Mouse (Mus musculus): ENCODE measurements at regions not wholly inside any gene's neighbourhood (a gene's known extent, or its start where the extent isn't known, plus 50 kb on each side); places are given as distances from the start of the nearest gene placed in this dataset.

DNA sequence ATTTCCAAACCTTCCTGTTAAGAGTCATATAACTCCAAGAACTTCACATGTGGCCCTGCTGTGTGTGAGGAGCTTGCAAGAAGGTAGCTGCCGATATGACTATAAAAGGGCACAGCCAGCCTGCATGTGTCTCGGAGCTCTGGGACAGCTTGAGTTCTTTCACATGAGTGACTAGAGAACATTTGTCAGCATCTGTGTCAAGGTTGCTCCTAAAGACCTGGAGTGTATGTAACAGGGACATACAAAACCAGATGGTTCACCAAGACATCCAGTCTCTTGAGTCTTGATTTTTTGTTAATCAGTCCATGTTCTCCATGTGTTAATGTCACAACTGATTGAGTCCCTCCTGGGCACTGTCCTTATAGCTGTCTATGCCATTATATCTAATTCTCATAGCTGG, 126.2 kb upstream of the Pcsk2 start:
- peak in 1 of 2 experiments; percentile 3 for DNase-seq (ENCODE audit: low spot score in 2 of 2)

DNA sequence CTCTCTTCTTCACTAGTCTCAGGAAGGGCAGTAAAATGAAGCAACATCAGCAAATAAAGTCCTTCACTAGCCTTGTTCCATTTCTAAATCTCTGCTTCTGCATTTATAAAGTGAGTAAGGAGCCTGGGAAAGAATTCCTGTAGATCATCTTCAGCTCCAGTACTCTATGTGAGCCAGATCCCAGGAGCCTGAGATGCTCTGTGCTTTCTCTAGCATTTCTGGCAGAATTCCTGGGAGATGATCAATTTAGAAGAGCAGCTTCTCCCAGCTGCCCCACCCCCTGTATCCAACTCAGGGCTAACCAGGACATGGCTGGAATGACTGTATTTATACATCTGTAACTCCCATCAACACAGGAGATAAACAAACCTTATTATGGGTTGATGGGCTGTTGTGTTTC, 95.3 kb upstream of the Pcsk2 start:
- DNase-seq (ENCODE audit: low spot score in 2 of 2) = no peak

DNA sequence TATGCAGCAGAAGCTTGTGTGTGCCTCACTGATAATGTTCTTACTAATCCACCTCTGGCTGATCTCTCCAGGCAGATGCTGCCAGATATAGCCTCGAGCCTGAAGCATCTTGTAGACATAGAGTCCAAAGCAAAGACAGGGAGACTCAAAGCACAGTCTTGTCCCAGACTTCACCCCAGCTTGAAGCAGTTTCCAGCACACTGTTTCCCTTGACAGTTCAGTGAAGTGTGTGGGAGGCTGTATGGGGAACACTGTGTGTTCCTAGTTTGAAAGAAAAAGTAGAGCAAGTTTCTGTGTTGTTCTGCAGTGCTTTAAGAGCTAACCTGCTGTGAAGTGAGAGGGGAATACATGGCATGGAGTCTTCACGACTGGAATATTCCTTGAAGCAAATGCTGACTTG, 94.7 kb upstream of the Pcsk2 start:
- no peak for DNase-seq (ENCODE audit: low spot score in 2 of 2)

DNA sequence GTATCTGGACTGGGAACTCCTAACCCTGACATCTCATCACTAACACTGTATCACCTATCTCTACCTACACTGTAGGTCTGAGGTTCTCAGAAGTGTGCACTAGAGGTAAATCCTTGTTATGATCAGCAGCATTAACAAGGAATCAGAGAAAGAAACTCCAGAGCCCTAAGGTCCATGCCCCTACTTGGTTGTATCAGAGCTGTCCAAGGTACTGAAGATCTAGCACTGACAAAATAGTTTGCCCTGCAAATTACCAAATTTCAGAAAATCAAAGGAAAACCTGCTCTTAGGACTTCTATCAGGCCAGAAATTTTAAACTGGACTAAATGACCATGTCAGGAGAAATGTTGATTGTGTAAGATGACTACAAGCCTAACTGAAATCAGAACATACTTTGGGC, 94.3 kb upstream of the Pcsk2 start:
- no peak for DNase-seq (ENCODE audit: low spot score in 2 of 2)

DNA sequence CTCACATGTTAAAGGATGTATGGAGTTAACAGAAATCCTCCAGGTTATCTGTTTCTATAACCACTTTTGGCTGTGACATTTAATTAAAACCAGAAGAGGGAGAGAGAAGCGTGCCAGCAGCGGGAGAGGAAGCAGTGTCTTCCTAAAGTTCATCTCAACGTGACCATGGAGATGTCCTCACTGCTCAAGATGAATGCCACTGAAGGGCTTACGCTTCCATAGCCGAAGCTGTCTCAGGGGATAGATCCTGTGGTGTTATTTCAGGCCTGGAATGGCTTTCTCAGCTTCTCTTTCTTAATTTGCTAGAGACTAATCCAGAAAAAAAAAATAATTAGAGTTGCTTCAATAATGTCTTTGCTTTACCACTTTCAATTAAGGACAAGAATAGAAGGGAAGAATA, 78.0 kb upstream of the Pcsk2 start:
- no peak for DNase-seq (ENCODE audit: low spot score in 2 of 2)

DNA sequence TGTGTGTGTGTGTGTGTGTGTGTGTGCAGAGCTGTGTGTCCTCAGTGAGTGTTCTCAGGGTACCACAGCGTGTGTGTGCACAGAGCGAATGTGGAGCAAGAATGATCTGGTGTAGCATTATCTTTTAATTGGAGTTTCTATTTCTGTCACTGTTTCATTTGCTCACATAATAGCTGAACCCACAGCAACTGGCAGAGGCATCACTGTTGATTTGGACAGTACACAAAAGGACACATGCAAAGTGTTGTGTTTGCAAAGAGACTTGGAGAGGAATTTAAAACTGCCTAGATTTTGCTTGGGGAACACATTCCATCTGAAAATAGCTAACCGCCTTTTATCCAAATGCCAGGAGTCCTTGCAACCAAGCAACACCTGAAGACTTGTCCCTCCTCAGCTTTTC, 74.6 kb upstream of the Pcsk2 start:
- DNase-seq (ENCODE audit: low spot score in 2 of 2) = no peak

DNA sequence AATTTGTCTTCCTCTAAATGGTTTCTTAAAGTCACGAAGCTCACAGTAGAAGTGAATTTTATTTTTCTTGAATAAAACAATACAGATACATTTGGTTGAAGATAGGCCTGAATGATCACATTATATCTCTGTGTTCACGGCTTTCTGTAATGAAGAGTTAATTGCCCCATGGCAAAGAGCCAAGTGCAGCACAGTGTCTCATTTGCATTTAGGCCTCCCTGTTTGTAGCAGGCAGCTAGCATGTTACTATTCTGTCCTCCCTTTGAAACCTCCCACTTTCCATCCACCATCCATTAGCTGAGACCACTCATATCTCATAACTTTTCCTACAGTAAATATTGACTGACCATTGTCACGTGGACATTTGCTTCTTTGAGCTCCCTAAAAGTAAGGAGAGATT, 55.1 kb upstream of the Pcsk2 start:
- DNase-seq (ENCODE audit: low spot score in 2 of 2) = no peak

Data from cerebellum, postnatal 4 days (tissue).